Mouse (Mus musculus) central nervous system, embryonic 18 days (tissue): ENCODE measurements around the gene Sdr9c7. TPM values are rescaled to one million over a fixed set of nuclear protein-coding genes. Genes with fewer than 3 reads are reported as not detected.

Experiments used
- polyA plus RNA-seq: library from polyadenylated mRNA; depleted of rRNA; stranded (reverse); fragments of >200 nt; gene quantifications from 2 replicates; pipeline ENCODE4 v1.2.3, GENCODE M21; 2012; rRNA removed

Sdr9c7 gene
- not detected in 2 replicates for polyA plus RNA-seq

GRCm38 (mm10) chr10:127898218-127898617, at the start of gene Sdr9c7:
Sdr9c7 (plus strand) TSS chr10:127898518.

DNA sequence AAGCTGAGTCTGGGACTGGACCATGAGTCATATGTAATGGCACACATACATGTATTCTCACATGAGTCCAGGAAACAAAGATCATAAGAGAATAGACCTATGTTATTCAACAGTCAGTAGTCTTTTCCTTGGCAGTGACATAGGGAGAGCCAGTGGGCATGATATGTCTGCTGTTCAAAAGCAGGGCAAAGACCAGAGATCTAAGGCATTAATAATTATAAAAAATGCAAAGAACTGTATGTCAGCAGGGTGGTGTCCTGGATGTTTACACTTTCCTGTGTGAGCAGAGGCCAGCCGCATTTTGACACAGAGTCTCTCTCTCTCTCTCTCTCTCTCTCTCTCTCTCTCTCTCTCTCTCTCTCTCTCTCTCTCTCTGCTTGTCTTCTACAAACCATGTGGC, 48.7 kb upstream of the Sdr9c7 start, which contains the start of gene Rdh19:
Gene Rdh19 (plus strand): TSS at position 301 of the 400 bp plus-strand sequence.

GRCm38 (mm10) chr10:127866232-127866631, 32.1 kb upstream of the Sdr9c7 start, which contains the start of gene Rdh16f2:
Rdh16f2 (plus strand) TSS chr10:127866474.

GRCm38 (mm10) chr10:127888605-127889004, 9.7 kb upstream of the Sdr9c7 start, which contains the start of gene Rdh7:
Rdh7 (minus strand) TSS chr10:127888817.

Other genes with a start within 250 kb of the Sdr9c7 start
- 7.1 and 7.3 TPM in 2 replicates for gene Nemp1, start 231.6 kb upstream of the Sdr9c7 start, polyA plus RNA-seq
- gene Nab2, start 229.9 kb upstream of the Sdr9c7 start, polyA plus RNA-seq, result 13.1 and 13.3 TPM in 2 replicates
- gene Myo1a, start 193.3 kb upstream of the Sdr9c7 start, polyA plus RNA-seq, result 2.2 and 3.5 TPM in 2 replicates
- 5.4 and 6.2 TPM in 2 replicates for gene Tac2, start 174.0 kb upstream of the Sdr9c7 start, polyA plus RNA-seq
- 9.3 and 10.1 TPM in 2 replicates for gene Zbtb39, start 159.0 kb upstream of the Sdr9c7 start, polyA plus RNA-seq
- 1.1 and 1.3 TPM in 2 replicates for gene Gpr182, start 146.8 kb upstream of the Sdr9c7 start, polyA plus RNA-seq
- 0.05 and 0.07 TPM in 2 replicates for gene Rdh1, start 138.8 kb upstream of the Sdr9c7 start, polyA plus RNA-seq
- gene Rdh16f1, start 138.7 kb upstream of the Sdr9c7 start, polyA plus RNA-seq, result 0.63 TPM in 1 of 2 replicates, not detected in the other
- gene Rdh9, start 122.1 kb upstream of the Sdr9c7 start, polyA plus RNA-seq, result 0.61 TPM in 1 of 2 replicates, not detected in the other
- 0.03 and 0.05 TPM in 2 replicates for gene Rdh16, start 97.4 kb upstream of the Sdr9c7 start, polyA plus RNA-seq
- not detected in 2 replicates for gene Rdh19, start 48.6 kb upstream of the Sdr9c7 start, polyA plus RNA-seq
- not detected in 2 replicates for gene Rdh16f2, start 32.0 kb upstream of the Sdr9c7 start, polyA plus RNA-seq
- not detected in 2 replicates for gene Rdh7, start 9.7 kb upstream of the Sdr9c7 start, polyA plus RNA-seq
- gene Hsd17b6, start 109.1 kb downstream of the Sdr9c7 start, polyA plus RNA-seq, result not detected in 2 replicates
- gene Prim1, start 116.7 kb downstream of the Sdr9c7 start, polyA plus RNA-seq, result 28.8 and 29.3 TPM in 2 replicates
- 338 and 351 TPM in 2 replicates for gene Naca, start 137.1 kb downstream of the Sdr9c7 start, polyA plus RNA-seq
- 78.8 and 81.9 TPM in 2 replicates for gene Ptges3, start 160.4 kb downstream of the Sdr9c7 start, polyA plus RNA-seq
- gene Atp5b, start 184.8 kb downstream of the Sdr9c7 start, polyA plus RNA-seq, result 1,417 and 1,472 TPM in 2 replicates
- gene Baz2a, start 193.1 kb downstream of the Sdr9c7 start, polyA plus RNA-seq, result 23.7 and 23.9 TPM in 2 replicates